Mouse (Mus musculus): ENCODE measurements around the gene Runx1. TPM values are rescaled to one million over a fixed set of nuclear protein-coding genes. Genes with fewer than 3 reads are reported as not detected.
A peak's percentile ranks its signal among the peaks of the same experiment; 100 is the strongest.

Runx1 gene
- polyA plus RNA-seq, 1 experiment from 2014 or later: 0.59 TPM

DNA sequence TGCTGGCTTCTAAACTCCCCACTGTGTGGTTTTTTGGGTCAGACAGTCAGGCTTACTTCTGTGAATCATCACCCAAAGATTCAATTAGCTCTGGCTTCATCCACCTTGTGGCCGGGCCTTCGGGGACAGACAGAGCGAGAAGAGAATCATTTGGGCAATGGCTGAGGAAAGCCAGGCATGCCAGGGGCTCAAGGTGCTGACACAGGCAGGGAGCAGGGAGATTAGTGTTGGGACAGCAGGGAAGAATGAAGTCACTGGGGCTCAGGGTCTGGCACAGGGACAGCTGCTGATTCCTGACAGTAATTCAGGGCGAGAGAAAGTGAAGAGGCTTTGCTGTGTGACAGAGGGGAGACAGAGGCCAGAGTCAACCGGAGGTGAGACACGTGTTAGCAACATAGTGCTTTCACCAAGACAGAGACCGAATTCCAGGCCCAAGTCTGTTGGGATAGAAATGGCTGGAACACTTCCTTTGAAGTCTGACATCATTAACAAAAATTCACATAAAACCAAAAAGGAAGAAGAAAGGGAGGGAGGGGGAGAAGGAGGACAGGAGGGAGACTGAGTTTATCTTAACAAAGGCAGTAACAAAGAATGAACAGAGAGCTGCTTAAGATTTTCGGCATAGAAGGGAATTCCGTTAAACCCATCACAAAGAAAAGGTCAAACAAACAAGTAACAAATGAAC is 47.7 kb downstream of the Runx1 start:
- no peaks in the 10 kb centered on the region for H3K9me3 ChIP-seq (replicated peaks; ENCODE audit: control insufficient read depth, low read length, poor library complexity, severe bottlenecking)
- no peaks in the 10 kb centered on the region for H3K36me3 ChIP-seq (ENCODE audit: control insufficient read depth, insufficient read depth, low read length)
- H3K4me2 ChIP-seq (ENCODE audit: low read length): no peak overlapping the region
- no peak overlapping the region for H3K4me3 ChIP-seq (ENCODE audit: low read depth, low read length)
- WGBS: 42% methylated on average over 9 of the region's 9 CpGs
- no peak overlapping the region for H3K27ac ChIP-seq (ENCODE audit: low read length)
- 0 out of 2 replicates have a peak, but pooled peaks cover 2% of the 10 kb centered on the region for H3K4me1 ChIP-seq (ENCODE audit: control insufficient read depth, insufficient read depth, low read length)
- no peaks in the 10 kb centered on the region for H3K27me3 ChIP-seq (ENCODE audit: control insufficient read depth, insufficient read depth, low read depth, low read length)
- no peak overlapping the region for H3K9ac ChIP-seq (ENCODE audit: low read depth, low read length)
- no peak for ATAC-seq

DNA sequence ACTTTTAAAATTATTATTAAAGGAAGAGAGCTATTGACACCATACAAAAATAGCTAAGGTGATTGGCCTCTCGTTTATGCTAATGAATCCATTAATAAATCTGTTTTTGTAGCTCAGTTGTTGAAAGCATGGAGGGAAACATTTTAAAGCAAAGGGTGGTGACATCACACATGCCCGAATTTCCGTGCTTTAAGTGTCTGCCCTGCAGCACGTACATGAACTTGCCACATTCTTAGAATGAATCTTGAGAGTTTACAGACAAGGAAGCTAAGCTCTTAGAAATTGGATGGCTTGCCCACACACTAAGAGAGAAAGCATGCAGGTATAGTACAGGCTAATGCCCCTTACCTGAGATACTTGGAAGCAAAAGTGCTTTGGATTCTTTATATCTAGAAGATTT is 58.1 kb downstream of the Runx1 start:
- ATAC-seq: no peak
- Histone ChIP-seq H3K27ac (ENCODE audit: low read length) (no peak overlapping the region), H3K27me3 (ENCODE audit: control insufficient read depth, insufficient read depth, low read depth, low read length) (no peaks in the 10 kb centered on the region), H3K4me2 (ENCODE audit: low read length) (no peak overlapping the region), H3K4me3 (ENCODE audit: low read depth, low read length) (no peak overlapping the region), H3K36me3 (ENCODE audit: control insufficient read depth, insufficient read depth, low read length) (no peaks in the 10 kb centered on the region), H3K4me1 (ENCODE audit: control insufficient read depth, insufficient read depth, low read length) (no peaks in the 10 kb centered on the region; the same call in 1 of the 2 replicates), H3K9me3 (replicated peaks; ENCODE audit: control insufficient read depth, low read length, poor library complexity, severe bottlenecking) (no peaks in the 10 kb centered on the region), H3K9ac (ENCODE audit: low read depth, low read length) (no peak overlapping the region)
- 91% methylated on average over 4 of the region's 4 CpGs for WGBS

DNA sequence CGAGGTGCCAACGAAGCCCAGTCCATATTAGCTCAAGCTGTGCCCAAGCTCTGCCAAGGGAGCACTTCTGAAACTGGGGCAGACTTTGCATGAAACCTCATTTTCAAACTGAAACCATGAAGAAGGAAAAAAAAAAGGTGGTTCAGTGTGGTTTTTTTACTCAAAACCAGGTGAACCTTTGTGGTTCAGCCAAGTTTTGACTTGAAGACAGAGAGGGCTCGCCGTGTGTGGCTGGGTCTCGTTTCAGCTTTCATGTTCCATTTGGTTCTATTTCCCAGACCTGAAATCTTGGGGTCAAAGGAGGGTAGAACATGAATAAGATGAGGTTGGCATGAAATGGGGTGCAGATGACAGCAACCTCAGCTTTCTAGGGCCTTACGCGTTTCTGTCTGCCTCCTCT is 58.5 kb downstream of the Runx1 start:
- H3K27ac ChIP-seq (ENCODE audit: low read length): no peak overlapping the region

DNA sequence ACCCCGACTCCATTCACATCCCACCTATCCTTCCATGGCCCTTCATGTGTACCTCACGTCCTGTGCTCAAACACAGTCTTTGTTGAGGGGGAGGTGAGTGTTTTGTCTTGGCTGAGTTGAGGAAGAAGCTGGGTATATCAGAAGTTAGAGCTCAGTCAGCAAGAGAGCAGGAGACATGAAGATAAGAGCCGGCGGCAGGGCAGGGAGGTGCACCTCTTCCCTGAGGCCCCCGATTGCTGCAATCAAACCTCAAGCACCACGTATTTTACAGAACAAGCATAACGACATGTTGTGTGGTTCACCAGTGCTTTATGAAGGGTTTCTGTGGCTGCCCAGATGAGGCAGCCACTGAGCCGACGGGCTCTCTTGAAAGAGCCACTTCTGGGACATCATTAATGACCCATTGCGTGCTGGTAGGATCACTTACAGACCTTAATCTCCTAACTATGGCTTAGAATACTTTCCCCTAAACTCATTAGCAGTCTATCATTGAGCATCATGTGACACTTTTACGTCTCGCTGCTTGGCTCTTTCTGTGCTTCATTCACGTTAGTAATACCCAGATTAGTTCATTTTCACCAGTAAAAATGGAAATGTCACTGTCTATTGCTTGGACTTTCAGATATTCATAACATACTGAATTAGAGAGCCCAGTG is 61.1 kb downstream of the Runx1 start:
- H3K27me3 ChIP-seq (ENCODE audit: control insufficient read depth, insufficient read depth, low read depth, low read length): no peaks in the 10 kb centered on the region
- H3K4me1 ChIP-seq (ENCODE audit: control insufficient read depth, insufficient read depth, low read length): no peaks in the 10 kb centered on the region; the same call in 1 of the 2 replicates
- ATAC-seq: no peak
- 75% methylated on average over 13 of the region's 13 CpGs for WGBS
- no peaks in the 10 kb centered on the region for H3K9me3 ChIP-seq (replicated peaks; ENCODE audit: control insufficient read depth, low read length, poor library complexity, severe bottlenecking)
- H3K9ac ChIP-seq (ENCODE audit: low read depth, low read length): no peak overlapping the region
- no peak overlapping the region for H3K4me2 ChIP-seq (ENCODE audit: low read length)
- H3K4me3 ChIP-seq (ENCODE audit: low read depth, low read length): no peak overlapping the region
- H3K27ac ChIP-seq (ENCODE audit: low read length): no peak overlapping the region
- no peaks in the 10 kb centered on the region for H3K36me3 ChIP-seq (ENCODE audit: control insufficient read depth, insufficient read depth, low read length)

More for the DNA sequence above, 58.5 kb downstream of the Runx1 start:
- Histone ChIP-seq H3K4me2 (ENCODE audit: low read length) (no peak overlapping the region), H3K36me3 (ENCODE audit: control insufficient read depth, insufficient read depth, low read length) (no peaks in the 10 kb centered on the region), H3K9me3 (replicated peaks; ENCODE audit: control insufficient read depth, low read length, poor library complexity, severe bottlenecking) (no peaks in the 10 kb centered on the region), H3K4me1 (ENCODE audit: control insufficient read depth, insufficient read depth, low read length) (no peaks in the 10 kb centered on the region; the same call in 1 of the 2 replicates), H3K27me3 (ENCODE audit: control insufficient read depth, insufficient read depth, low read depth, low read length) (no peaks in the 10 kb centered on the region), H3K4me3 (ENCODE audit: low read depth, low read length) (no peak overlapping the region), H3K9ac (ENCODE audit: low read depth, low read length) (no peak overlapping the region)
- 96% methylated on average over 7 of the region's 7 CpGs for WGBS
- ATAC-seq: no peak

DNA sequence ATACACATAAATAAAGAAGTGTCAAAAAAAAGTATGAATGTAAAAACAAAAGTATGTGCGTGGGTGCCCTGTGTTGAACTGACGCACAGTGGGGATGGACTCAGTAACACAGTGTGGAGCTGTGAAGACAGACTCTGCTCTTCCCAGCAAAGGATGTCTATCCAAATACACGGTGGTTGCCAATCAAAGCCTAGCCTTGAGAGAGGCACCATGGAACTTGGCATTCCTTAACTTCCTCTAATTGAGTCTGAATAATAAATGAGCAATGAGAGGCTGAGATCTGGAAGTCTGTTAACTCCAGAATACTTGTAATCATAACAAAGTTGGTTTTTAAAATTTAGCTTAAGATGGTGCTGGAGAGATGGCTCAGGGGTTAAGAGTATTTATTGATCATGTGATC is 62.3 kb downstream of the Runx1 start:
- no peak for ATAC-seq
- Histone ChIP-seq H3K4me2 (ENCODE audit: low read length) (no peak overlapping the region), H3K9ac (ENCODE audit: low read depth, low read length) (no peak overlapping the region), H3K4me3 (ENCODE audit: low read depth, low read length) (no peak overlapping the region), H3K4me1 (ENCODE audit: control insufficient read depth, insufficient read depth, low read length) (no peaks in the 10 kb centered on the region; the same call in 1 of the 2 replicates), H3K36me3 (ENCODE audit: control insufficient read depth, insufficient read depth, low read length) (no peaks in the 10 kb centered on the region), H3K27me3 (ENCODE audit: control insufficient read depth, insufficient read depth, low read depth, low read length) (no peaks in the 10 kb centered on the region), H3K27ac (ENCODE audit: low read length) (no peak overlapping the region), H3K9me3 (replicated peaks; ENCODE audit: control insufficient read depth, low read length, poor library complexity, severe bottlenecking) (no peaks in the 10 kb centered on the region)
- WGBS: 85% methylated on average over 3 of the region's 3 CpGs

DNA sequence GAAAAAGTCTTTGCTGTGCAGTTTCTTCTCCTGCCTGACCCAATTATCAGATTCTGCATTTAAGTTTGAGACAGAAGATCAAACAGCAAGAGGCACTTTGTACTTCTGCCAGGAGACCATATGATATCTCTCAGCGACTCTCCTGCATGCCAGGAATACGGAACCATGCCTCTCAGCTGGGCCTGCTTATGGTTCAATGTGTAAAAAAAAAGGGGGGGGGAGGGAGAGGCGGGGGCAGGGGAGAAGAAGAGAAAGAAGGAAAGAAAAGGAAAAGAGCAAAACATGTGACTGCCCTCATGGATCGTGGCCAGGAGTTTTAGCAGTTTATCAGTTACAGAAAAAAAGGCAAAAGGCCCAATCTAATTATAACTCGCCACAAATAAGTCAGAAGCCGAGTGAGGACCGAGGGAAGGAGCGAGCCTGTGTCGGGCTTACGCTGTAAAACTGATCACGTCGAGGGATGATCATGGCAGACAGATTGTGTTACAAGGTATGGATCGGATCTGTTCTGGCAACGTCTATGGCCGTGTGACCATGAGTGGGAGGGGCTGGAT is 63.9 kb downstream of the Runx1 start:
- Histone ChIP-seq H3K9me3 (replicated peaks; ENCODE audit: control insufficient read depth, low read length, poor library complexity, severe bottlenecking) (no peaks in the 10 kb centered on the region), H3K4me2 (ENCODE audit: low read length) (no peak overlapping the region), H3K27me3 (ENCODE audit: control insufficient read depth, insufficient read depth, low read depth, low read length) (no peaks in the 10 kb centered on the region), H3K36me3 (ENCODE audit: control insufficient read depth, insufficient read depth, low read length) (no peaks in the 10 kb centered on the region), H3K9ac (ENCODE audit: low read depth, low read length) (no peak overlapping the region), H3K4me1 (ENCODE audit: control insufficient read depth, insufficient read depth, low read length) (no peaks in the 10 kb centered on the region; the same call in 1 of the 2 replicates), H3K27ac (ENCODE audit: low read length) (0 out of 2 replicates have a peak overlapping the region, but pooled peaks have one; percentile 38), H3K4me3 (ENCODE audit: low read depth, low read length) (no peak overlapping the region)
- no peak for ATAC-seq
- WGBS: 74% methylated on average over 15 of the region's 15 CpGs

DNA sequence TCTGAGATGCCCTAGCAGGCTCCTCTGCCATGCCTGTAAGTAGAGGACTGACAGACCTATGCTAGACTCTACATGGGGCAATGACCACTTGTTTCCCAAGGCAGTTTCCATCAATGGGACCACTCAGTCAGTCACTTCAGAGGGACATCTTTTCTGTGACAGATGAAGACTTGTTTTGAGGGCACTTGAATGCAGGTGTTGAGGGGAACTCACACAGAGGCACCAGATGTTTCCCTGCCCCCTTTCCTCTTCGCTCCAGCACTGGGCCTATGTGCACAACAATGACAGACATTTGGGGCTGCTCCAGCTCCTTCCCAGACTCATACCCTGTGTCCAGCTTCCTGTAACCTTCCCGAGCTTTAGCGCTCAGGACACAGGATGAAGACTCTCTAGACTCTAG is 65.9 kb downstream of the Runx1 start:
- Histone ChIP-seq H3K9ac (ENCODE audit: low read depth, low read length) (no peak overlapping the region), H3K4me2 (ENCODE audit: low read length) (no peak overlapping the region), H3K4me1 (ENCODE audit: control insufficient read depth, insufficient read depth, low read length) (no peaks in the 10 kb centered on the region; the same call in 1 of the 2 replicates), H3K27me3 (ENCODE audit: control insufficient read depth, insufficient read depth, low read depth, low read length) (no peaks in the 10 kb centered on the region), H3K36me3 (ENCODE audit: control insufficient read depth, insufficient read depth, low read length) (no peaks in the 10 kb centered on the region), H3K4me3 (ENCODE audit: low read depth, low read length) (no peak overlapping the region), H3K27ac (ENCODE audit: low read length) (no peak overlapping the region), H3K9me3 (replicated peaks; ENCODE audit: control insufficient read depth, low read length, poor library complexity, severe bottlenecking) (no peaks in the 10 kb centered on the region)
- no peak for ATAC-seq
- 88% methylated on average over 3 of the region's 3 CpGs for WGBS

DNA sequence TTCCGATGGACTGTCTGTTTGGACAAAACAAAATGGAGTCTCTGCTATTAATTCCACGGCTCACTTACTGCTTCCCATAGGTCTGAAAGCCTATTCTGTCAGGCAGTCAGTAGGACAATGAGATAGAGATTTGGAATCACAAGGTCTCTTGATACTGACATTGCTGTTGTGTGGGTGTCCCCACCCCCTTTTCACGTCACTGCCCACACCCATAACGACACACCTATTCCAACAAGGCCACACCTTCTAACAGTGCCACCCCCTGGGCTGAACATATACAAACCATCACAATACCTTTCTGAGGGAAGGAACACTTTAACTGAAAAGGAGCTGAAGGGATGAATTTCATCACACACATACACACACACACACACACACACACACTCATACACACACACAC is 68.4 kb downstream of the Runx1 start:
- ATAC-seq: no peak
- Histone ChIP-seq H3K9ac (ENCODE audit: low read depth, low read length) (no peak overlapping the region), H3K9me3 (replicated peaks; ENCODE audit: control insufficient read depth, low read length, poor library complexity, severe bottlenecking) (no peaks in the 10 kb centered on the region), H3K4me2 (ENCODE audit: low read length) (no peak overlapping the region), H3K4me3 (ENCODE audit: low read depth, low read length) (no peak overlapping the region), H3K27me3 (ENCODE audit: control insufficient read depth, insufficient read depth, low read depth, low read length) (no peaks in the 10 kb centered on the region), H3K36me3 (ENCODE audit: control insufficient read depth, insufficient read depth, low read length) (no peaks in the 10 kb centered on the region), H3K4me1 (ENCODE audit: control insufficient read depth, insufficient read depth, low read length) (no peaks in the 10 kb centered on the region), H3K27ac (ENCODE audit: low read length) (no peak overlapping the region)
- 85% methylated on average over 4 of the region's 4 CpGs for WGBS

DNA sequence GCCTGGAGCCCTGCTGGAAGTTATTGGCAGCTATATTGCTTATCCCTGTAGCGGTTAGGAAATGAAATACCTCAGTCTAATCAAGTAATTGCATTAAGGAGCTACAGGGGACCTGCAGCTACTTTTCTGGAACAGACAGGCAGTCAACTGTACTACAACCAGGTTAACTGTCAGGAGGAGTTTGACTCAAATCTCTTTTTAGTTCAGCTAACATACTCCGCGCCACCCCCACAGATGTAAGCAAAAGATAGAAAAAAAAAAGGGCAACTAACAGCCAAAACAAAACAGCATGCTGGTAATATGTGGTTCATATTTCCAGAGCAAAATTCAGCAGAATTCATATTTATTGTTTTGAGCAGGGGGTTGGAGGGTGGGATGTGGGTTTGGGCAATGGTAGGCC is 72.0 kb downstream of the Runx1 start:
- Histone ChIP-seq H3K9me3 (replicated peaks; ENCODE audit: control insufficient read depth, low read length, poor library complexity, severe bottlenecking) (no peaks in the 10 kb centered on the region), H3K4me3 (ENCODE audit: low read depth, low read length) (no peak overlapping the region), H3K27me3 (ENCODE audit: control insufficient read depth, insufficient read depth, low read depth, low read length) (no peaks in the 10 kb centered on the region), H3K4me2 (ENCODE audit: low read length) (no peak overlapping the region), H3K4me1 (ENCODE audit: control insufficient read depth, insufficient read depth, low read length) (no peaks in the 10 kb centered on the region), H3K36me3 (ENCODE audit: control insufficient read depth, insufficient read depth, low read length) (no peaks in the 10 kb centered on the region), H3K27ac (ENCODE audit: low read length) (no peak overlapping the region), H3K9ac (ENCODE audit: low read depth, low read length) (no peak overlapping the region)
- ATAC-seq: no peak
- 93% methylated on average over 3 of the region's 3 CpGs for WGBS
